Mouse (Mus musculus): Measurements from ENCODE around the gene Stk39. TPM values are rescaled to one million over a fixed set of nuclear protein-coding genes. Genes with fewer than 3 reads are reported as not detected.
A peak's percentile ranks its signal among the peaks of the same experiment; 100 is the strongest.

Gene Stk39
- polyA plus RNA-seq, 1 experiment from 2014 or later = 27.7 TPM

DNA sequence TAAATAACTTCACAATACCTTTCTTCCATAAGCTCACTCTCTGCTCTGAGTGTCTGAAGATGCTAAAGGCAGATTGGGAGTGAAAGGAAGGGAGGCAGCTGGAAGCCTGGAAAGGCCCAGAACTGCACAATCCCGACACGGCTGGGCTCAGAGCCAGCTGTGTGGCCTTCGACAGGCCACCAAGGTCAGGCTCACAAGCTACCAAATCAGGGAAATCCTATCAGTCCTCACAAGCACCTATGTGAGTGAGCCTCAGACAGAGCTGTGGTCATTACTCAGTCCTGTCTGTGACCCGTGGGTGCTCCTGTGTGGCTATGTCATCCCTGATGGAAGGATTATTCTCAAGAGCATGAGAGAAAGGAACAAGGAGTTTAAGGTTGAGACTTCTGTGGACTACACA is 19.7 kb downstream of the Stk39 start:
- no peaks in the 10 kb centered on the region for H3K36me3 ChIP-seq (ENCODE audit: poor library complexity, severe bottlenecking)
- 91% methylated on average over 4 of the region's 4 CpGs for WGBS

DNA sequence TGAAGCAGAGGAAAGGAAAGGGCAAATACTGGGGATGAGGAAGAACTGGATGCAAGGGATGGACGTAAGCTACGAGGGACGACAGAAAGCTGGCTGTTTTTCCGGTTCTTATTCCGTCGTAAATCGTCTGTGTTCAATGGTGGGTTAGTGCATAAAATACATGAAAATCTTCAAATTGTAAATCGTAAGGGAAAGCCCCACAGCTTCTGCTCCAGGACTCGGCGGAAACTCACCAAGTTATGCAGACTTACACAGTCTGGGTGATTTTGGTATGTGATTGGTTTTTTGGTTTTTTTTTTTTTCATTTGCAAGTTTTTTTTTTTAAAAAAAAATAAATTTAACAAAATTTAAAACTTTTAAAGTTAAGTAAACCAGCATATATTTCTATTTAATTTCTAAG is 24.0 kb downstream of the Stk39 start:
- 96% methylated on average over 10 of the region's 10 CpGs for WGBS
- H3K4me3 ChIP-seq = no peak overlapping the region
- no peak overlapping the region for H3K4me2 ChIP-seq
- H3K9me3 ChIP-seq (replicated peaks) = no peaks in the 10 kb centered on the region
- H3K9ac ChIP-seq = no peak overlapping the region
- no peaks in the 10 kb centered on the region for H3K27me3 ChIP-seq
- ATAC-seq = no peak
- peaks cover 7% of the 10 kb centered on the region; the same call in 1 of the 2 replicates for H3K4me1 ChIP-seq
- no peak overlapping the region for H3K27ac ChIP-seq
- no peaks in the 10 kb centered on the region for H3K36me3 ChIP-seq (ENCODE audit: poor library complexity, severe bottlenecking)

More for the DNA sequence above, 19.7 kb downstream of the Stk39 start:
- Histone ChIP-seq H3K9me3 (replicated peaks) (no peaks in the 10 kb centered on the region), H3K4me3 (no peak overlapping the region), H3K27ac (no peak overlapping the region), H3K9ac (no peak overlapping the region), H3K27me3 (no peaks in the 10 kb centered on the region), H3K4me2 (no peak overlapping the region), H3K4me1 (0 out of 2 replicates have a peak, but pooled peaks cover 5% of the 10 kb centered on the region)
- no peak for ATAC-seq

DNA sequence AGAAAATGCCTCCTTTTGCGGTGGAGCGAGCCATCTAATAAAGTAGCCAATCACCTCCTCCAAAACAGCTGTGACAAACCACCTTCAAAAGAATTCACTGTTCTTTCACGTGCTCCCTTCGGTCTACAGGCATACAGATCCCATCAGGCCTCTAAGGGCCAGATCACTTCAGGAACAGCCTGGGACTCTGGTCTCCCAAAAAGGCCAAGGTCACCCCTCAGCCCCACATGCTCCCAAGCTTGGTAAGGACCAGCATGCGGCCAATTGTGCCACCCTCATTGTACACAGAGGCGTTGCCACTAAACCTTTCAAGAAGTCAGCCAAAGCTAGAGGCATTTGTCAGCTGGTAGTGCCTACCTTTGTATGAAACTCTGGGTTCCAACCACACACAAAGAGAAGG is 28.9 kb downstream of the Stk39 start:
- H3K4me1 ChIP-seq = peaks cover 22% of the 10 kb centered on the region
- H3K36me3 ChIP-seq (ENCODE audit: poor library complexity, severe bottlenecking) = no peaks in the 10 kb centered on the region
- WGBS = 65% methylated on average over 6 of the region's 6 CpGs
- no peak overlapping the region for H3K9ac ChIP-seq
- 0 out of 2 replicates have a peak, but pooled peaks have one; percentile 26 for ATAC-seq
- H3K27me3 ChIP-seq = no peaks in the 10 kb centered on the region
- H3K4me2 ChIP-seq = no peak overlapping the region
- H3K4me3 ChIP-seq = no peak overlapping the region
- H3K9me3 ChIP-seq (replicated peaks) = no peaks in the 10 kb centered on the region
- no peak overlapping the region for H3K27ac ChIP-seq

DNA sequence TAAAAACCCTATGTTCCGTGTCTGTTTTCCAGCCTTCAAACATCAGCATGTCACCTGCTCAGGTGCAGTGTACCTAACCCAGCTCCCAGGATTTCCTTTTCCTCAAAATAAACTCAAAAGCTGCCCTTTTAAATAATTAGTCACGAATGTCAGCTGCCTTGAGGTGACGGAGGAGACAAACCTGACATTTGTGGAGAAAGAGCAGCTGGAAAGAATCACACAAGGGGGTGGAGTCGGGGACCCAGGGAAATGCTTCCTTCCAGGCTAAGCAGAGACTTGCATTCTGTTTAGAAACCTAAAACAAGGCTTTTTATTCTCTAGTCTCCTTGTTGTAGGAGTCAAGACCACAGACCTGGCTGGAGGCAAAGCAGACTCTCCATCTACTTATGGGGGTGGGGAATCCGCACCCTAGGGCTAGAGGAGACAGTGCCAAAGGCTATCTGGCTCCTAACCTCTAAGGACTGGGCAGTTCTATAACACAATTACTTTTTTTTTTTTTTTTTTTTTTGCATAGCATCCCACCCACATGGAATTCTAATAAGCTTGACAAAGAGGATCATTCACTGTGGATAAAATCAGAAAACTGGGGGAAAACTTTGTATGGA is 29.9 kb downstream of the Stk39 start:
- H3K4me3 ChIP-seq = no peak overlapping the region
- H3K36me3 ChIP-seq (ENCODE audit: poor library complexity, severe bottlenecking) = 0 out of 2 replicates have a peak, but pooled peaks cover 4% of the 10 kb centered on the region
- no peaks in the 10 kb centered on the region for H3K27me3 ChIP-seq
- H3K9me3 ChIP-seq (replicated peaks) = no peaks in the 10 kb centered on the region
- ATAC-seq = no peak
- H3K9ac ChIP-seq = no peak overlapping the region
- peaks cover 25% of the 10 kb centered on the region for H3K4me1 ChIP-seq
- no peak overlapping the region for H3K27ac ChIP-seq
- no peak overlapping the region for H3K4me2 ChIP-seq
- WGBS = 69% methylated on average over 5 of the region's 5 CpGs

DNA sequence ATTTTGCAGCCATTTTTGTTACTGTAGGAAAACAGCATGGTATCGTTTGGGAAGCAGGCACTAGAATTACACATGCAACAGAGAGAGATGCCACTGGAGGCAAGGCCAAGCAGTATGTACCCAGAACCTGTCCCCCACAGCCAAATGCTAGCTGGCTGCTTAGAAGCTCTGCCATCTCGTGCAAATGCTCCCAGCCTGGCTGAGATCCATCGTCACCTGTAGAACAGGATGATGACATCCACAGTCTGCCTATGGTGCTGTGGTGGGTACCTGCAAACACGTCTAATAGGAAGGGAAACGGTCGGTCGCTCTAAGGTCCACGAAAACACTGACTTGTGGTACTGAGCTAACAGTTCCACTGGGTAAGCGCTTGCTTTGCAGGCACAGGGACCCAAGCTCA is 32.5 kb downstream of the Stk39 start:
- Histone ChIP-seq H3K27ac (no peak overlapping the region), H3K27me3 (no peaks in the 10 kb centered on the region), H3K36me3 (ENCODE audit: poor library complexity, severe bottlenecking) (0 out of 2 replicates have a peak, but pooled peaks cover 4% of the 10 kb centered on the region), H3K4me1 (peaks cover 43% of the 10 kb centered on the region), H3K9me3 (replicated peaks) (no peaks in the 10 kb centered on the region), H3K4me2 (no peak overlapping the region), H3K9ac (no peak overlapping the region), H3K4me3 (no peak overlapping the region)
- WGBS = 91% methylated on average over 9 of the region's 9 CpGs
- no peak for ATAC-seq

DNA sequence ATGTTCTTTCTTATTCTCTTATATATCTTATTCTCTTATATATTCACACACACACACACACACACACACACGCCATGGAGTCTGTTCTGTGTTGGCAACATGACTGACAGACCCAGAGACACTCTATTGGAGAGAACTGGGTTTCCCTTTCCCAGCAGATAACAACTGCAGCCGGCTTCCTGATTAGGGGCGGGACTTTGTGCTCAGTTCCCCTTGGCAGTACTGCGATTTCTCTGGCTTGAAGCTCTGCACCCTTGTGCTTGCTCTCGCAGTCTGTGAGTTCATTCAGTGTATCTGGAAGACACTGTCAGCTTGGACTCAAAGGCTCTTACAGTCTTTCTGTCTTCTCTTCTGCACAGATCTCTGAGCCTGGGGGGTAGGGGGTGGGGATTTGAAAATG is 34.1 kb downstream of the Stk39 start:
- peaks cover 55% of the 10 kb centered on the region for H3K4me1 ChIP-seq

DNA sequence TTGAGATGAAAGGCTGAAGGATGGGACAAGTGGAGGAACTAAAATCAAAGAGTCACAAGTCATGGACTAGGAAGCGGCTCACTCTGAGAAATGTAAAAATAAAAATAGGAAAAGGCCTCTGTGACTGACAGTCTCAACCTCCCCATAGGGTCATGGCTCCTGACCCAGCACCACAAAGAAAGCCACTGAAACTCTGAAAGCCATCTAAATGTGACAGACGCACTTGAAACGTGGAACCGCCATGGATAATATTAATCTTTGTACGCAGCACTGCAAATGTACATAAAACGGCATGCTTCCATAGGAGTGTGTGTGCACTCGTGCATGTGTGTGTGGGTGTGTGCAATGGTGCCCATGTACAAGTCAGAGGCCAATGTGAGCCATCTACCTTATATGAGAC is 34.9 kb downstream of the Stk39 start:
- no peak for ATAC-seq
- Histone ChIP-seq H3K27me3 (no peaks in the 10 kb centered on the region), H3K4me3 (no peak overlapping the region), H3K9me3 (replicated peaks) (no peaks in the 10 kb centered on the region), H3K4me1 (peaks cover 51% of the 10 kb centered on the region), H3K9ac (no peak overlapping the region), H3K36me3 (ENCODE audit: poor library complexity, severe bottlenecking) (0 out of 2 replicates have a peak, but pooled peaks cover 4% of the 10 kb centered on the region), H3K27ac (no peak overlapping the region), H3K4me2 (no peak overlapping the region)
- WGBS = 94% methylated on average over 7 of the region's 7 CpGs

More for the DNA sequence above, 34.1 kb downstream of the Stk39 start:
- no peak overlapping the region for H3K4me3 ChIP-seq
- H3K27me3 ChIP-seq = no peaks in the 10 kb centered on the region
- no peak overlapping the region for H3K27ac ChIP-seq
- no peaks in the 10 kb centered on the region for H3K9me3 ChIP-seq (replicated peaks)
- WGBS = 75% methylated on average over 5 of the region's 5 CpGs
- no peak overlapping the region for H3K9ac ChIP-seq
- ATAC-seq = no peak
- H3K36me3 ChIP-seq (ENCODE audit: poor library complexity, severe bottlenecking) = 0 out of 2 replicates have a peak, but pooled peaks cover 4% of the 10 kb centered on the region
- no peak overlapping the region for H3K4me2 ChIP-seq

DNA sequence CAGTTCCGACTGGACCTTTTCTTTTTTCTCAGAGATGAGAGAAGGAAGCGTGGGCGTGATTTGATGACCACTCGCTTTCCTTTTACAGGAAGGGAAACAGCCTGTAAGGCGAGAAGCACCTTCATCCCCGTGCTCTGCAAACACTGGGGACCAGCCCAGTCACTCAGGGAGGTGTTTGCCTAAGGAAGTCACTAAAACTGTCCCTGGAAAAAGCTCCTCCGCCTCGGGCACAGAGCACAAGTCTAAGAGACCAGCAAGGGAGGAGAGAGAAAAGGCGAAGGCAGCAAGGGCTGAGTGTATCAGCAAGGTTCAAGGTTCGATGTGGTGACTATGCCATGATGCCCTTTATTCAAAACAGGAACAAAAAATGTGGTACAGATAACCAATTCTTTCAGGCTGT is 35.8 kb downstream of the Stk39 start:
- Histone ChIP-seq H3K4me2 (peak overlapping the region; percentile 35), H3K4me3 (no peak overlapping the region), H3K27ac (no peak overlapping the region), H3K9ac (no peak overlapping the region), H3K27me3 (no peaks in the 10 kb centered on the region), H3K9me3 (replicated peaks) (no peaks in the 10 kb centered on the region), H3K4me1 (peaks cover 42% of the 10 kb centered on the region), H3K36me3 (ENCODE audit: poor library complexity, severe bottlenecking) (0 out of 2 replicates have a peak, but pooled peaks cover 4% of the 10 kb centered on the region)
- no peak for ATAC-seq
- 49% methylated on average over 10 of the region's 10 CpGs for WGBS

DNA sequence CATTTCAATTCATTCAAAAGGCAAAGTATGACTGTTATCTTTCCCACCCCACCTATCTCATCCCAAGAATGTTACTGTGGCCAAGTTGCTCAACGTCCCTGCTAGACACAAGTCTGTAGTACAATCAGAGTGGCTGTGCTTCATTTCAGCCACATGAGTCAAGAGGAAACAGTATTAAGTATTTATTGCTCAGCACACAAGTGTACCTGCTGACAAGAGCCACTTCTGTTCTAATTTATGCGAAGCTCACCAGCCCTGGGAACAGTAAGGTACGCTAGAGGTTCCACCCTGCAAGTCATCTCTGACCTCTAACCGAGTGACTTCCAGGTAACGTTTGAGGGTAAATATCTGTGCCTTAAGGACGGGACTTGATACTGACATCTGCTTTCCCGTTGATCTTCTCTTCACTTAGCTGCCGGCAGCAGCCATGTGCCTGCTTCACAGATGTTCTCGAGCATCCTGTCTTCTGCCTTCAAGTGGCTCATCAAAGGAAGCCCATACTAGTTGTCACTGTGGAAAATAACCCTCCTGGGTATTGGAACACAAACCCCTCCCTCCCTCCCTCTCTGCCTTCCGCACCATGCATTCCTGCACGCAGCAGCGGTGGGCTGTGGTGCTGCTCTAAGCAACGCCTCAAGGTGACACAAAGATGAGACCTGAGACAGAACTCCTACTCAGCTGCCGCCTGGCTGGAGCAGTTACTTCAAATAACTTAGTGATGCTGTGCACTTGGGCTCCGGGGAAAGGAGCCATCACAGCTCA is 36.4 kb downstream of the Stk39 start:
- Histone ChIP-seq H3K9me3 (replicated peaks) (no peaks in the 10 kb centered on the region), H3K4me2 (peak overlapping the region; percentile 35), H3K4me3 (no peak overlapping the region), H3K36me3 (ENCODE audit: poor library complexity, severe bottlenecking) (0 out of 2 replicates have a peak, but pooled peaks cover 4% of the 10 kb centered on the region), H3K4me1 (peaks cover 39% of the 10 kb centered on the region), H3K9ac (peak overlapping the region; percentile 34; the same call in 1 of the 2 replicates), H3K27ac (no peak overlapping the region), H3K27me3 (no peaks in the 10 kb centered on the region)
- 24% methylated on average over 15 of the region's 15 CpGs for WGBS
- ATAC-seq = peak; percentile 54; the same call in 1 of the 2 replicates

DNA sequence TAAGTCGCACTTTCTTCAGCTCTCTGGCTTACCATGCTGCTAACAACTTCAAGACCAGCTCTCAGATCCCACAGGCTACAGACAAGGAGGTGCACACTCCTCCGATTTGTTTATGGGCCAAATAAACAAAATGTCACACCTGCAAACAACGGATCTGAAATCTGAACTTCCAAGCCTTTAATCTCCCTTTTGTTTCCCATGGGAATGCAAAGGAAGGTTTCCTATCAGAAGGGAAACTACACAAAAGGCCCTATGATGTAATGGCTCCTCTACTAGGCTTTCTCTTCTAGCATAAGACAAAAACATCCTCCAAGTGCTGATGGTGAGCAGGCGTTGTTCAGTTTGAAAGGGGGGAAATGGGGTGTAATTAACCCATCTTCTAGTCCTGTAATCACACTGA is 37.1 kb downstream of the Stk39 start:
- Histone ChIP-seq H3K27ac (no peak overlapping the region), H3K4me2 (no peak overlapping the region; the same call in 1 of the 2 replicates), H3K9me3 (replicated peaks) (no peaks in the 10 kb centered on the region), H3K9ac (no peak overlapping the region), H3K4me1 (peaks cover 39% of the 10 kb centered on the region), H3K4me3 (no peak overlapping the region), H3K27me3 (no peaks in the 10 kb centered on the region), H3K36me3 (ENCODE audit: poor library complexity, severe bottlenecking) (0 out of 2 replicates have a peak, but pooled peaks cover 4% of the 10 kb centered on the region)
- 5% methylated on average over 4 of the region's 4 CpGs for WGBS
- ATAC-seq = no peak

DNA sequence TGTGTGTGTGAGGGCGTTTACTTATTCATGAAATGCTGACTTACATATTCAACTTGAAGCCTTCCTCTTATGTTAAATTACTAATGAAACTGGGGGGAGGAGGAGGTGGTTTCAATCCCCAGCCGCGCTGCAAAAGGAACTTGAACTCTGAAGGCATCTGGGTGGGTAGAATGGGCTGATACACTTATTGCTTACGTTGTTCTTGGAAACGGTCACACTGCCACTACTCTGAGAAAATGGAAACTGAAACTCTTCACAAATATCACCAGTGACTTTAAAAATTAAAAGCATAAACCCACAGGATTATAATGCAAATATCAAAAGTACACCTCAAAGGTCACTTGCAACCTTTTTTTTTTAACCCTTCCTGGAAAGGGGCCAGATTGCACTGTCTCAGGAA is 37.5 kb downstream of the Stk39 start:
- Histone ChIP-seq H3K27me3 (no peaks in the 10 kb centered on the region), H3K4me3 (no peak overlapping the region), H3K4me1 (peaks cover 39% of the 10 kb centered on the region), H3K4me2 (no peak overlapping the region), H3K36me3 (ENCODE audit: poor library complexity, severe bottlenecking) (0 out of 2 replicates have a peak, but pooled peaks cover 4% of the 10 kb centered on the region), H3K9ac (no peak overlapping the region), H3K27ac (no peak overlapping the region), H3K9me3 (replicated peaks) (no peaks in the 10 kb centered on the region)
- WGBS = 31% methylated on average over 5 of the region's 5 CpGs
- ATAC-seq = no peak

DNA sequence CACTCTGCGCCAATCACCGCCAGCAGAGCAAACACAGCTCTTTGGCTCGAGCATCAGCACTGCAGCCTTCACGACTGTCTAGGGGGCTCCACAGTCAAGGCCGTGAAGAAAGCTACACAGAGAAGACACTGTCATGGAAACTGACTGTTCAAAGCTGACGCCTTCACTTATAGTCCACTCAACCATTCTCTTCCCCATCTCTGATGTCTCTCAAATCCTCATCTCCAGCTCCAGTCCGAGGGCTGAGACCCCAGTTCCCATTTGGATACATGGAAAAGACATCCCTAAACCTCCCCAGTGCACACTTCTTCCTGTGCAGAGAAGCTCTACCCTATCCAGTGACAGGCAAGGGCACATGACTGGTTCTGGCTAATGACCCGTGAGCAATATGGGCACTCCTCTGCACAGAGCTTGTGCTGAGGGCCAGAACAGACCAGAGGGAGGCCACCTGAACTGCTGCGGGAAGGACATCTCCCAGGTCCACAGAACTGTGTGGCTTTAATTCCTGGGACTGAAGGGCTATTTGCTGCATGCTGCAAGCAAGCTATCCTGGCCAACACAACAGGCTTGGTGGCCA is 38.2 kb downstream of the Stk39 start:
- no peak overlapping the region for H3K9ac ChIP-seq
- H3K4me3 ChIP-seq = no peak overlapping the region
- H3K4me1 ChIP-seq = peaks cover 39% of the 10 kb centered on the region
- ATAC-seq = no peak
- H3K4me2 ChIP-seq = no peak overlapping the region
- no peak overlapping the region for H3K27ac ChIP-seq
- H3K36me3 ChIP-seq (ENCODE audit: poor library complexity, severe bottlenecking) = 0 out of 2 replicates have a peak, but pooled peaks cover 4% of the 10 kb centered on the region
- H3K9me3 ChIP-seq (replicated peaks) = no peaks in the 10 kb centered on the region
- H3K27me3 ChIP-seq = no peaks in the 10 kb centered on the region
- WGBS = 79% methylated on average over 9 of the region's 9 CpGs
